Mouse (Mus musculus) bone marrow macrophage, adult 2 months (primary cell): Measurements from ENCODE around the gene Steap2.

ENCODE experiments used
- CTCF ChIP-seq: IDR thresholded peaks from 2 replicates; pipeline ENCODE4 v1.5.1; 2012; ENCODE audit warnings: low read depth, mild to moderate bottlenecking, low read length, moderate library complexity
- POLR2A ChIP-seq: IDR thresholded peaks from 2 replicates; pipeline ENCODE4 v1.6.1; 2012; ENCODE audit warnings: mild to moderate bottlenecking, low read depth, low read length, borderline replicate concordance

GRCm38 (mm10) chr5:5664371-5664926 lies 29.9 kb downstream of the Steap2 start:
- no peak for TF ChIP-seq CTCF
- TF ChIP-seq POLR2A, result no peak
